Comparison of ENCODE assay signal across 8 mouse cellular contexts in genomic region chr11:94320969-94321930, GRCm38 (mm10). TPM values are rescaled to one million over a fixed set of nuclear protein-coding genes. Genes with fewer than 3 reads are reported as not detected.
DNase-seq lines count a peak whose midpoint lies in the region; ATAC-seq and TF ChIP-seq lines count a peak whose summit lies in the region.

No protein-coding gene starts in this region.

- peak overlapping the region; percentile 87 for H3K4me2 ChIP-seq in forebrain, embryonic 16.5 days (ENCODE audit: low read length)
- peak overlapping the region; percentile 76 for H3K4me2 ChIP-seq in limb, embryonic 14.5 days (replicated peaks; ENCODE audit: low read depth, low read length, severe bottlenecking)
- H3K4me2 ChIP-seq in midbrain, embryonic 16.5 days (ENCODE audit: low read length) = peak overlapping the region; percentile 68

- no peaks in the 10 kb centered on the region for H3K27me3 ChIP-seq in forebrain, embryonic 16.5 days (replicated peaks; ENCODE audit: control insufficient read depth, insufficient read depth, low read length)
- no peaks in the 10 kb centered on the region for H3K27me3 ChIP-seq in limb, embryonic 14.5 days (ENCODE audit: control insufficient read depth, insufficient read depth, low read length)
- no peaks in the 10 kb centered on the region for H3K27me3 ChIP-seq in midbrain, embryonic 16.5 days (ENCODE audit: control insufficient read depth, insufficient read depth, low read depth, low read length)

- H3K9ac ChIP-seq in forebrain, embryonic 16.5 days (replicated peaks; ENCODE audit: low read depth, low read length) = peak overlapping the region; percentile 100
- H3K9ac ChIP-seq in limb, embryonic 14.5 days (ENCODE audit: low read depth, low read length, severe bottlenecking) = peak overlapping the region; percentile 98
- peak overlapping the region; percentile 98 for H3K9ac ChIP-seq in midbrain, embryonic 16.5 days (ENCODE audit: low read depth, low read length)

- peak overlapping the region; percentile 96 for H3K4me3 ChIP-seq in bone marrow, adult 2 months (replicated peaks; ENCODE audit: control insufficient read depth, low read depth, low read length)
- H3K4me3 ChIP-seq in forebrain, embryonic 16.5 days (replicated peaks; ENCODE audit: low read length) = peak overlapping the region; percentile 99
- H3K4me3 ChIP-seq in limb, embryonic 14.5 days (replicated peaks; ENCODE audit: low read length) = peak overlapping the region; percentile 99
- H3K4me3 ChIP-seq in midbrain, embryonic 16.5 days (ENCODE audit: low read depth, low read length) = peak overlapping the region; percentile 92

- TF ChIP-seq CTCF in bone marrow, adult 2 months (IDR thresholded peaks at IDR 0.05; ENCODE audit: control insufficient read depth, insufficient read depth, low read length) = no peak

- DNase-seq in frontal cortex, postnatal 14 days (ENCODE audit: low spot score in 2 of 2) = no peak
- peak; percentile 87 for DNase-seq in 3134 (ENCODE audit: extremely low read depth, insufficient read length, low spot score)
- no peak for DNase-seq in limb, embryonic 14.5 days (ENCODE audit: low spot score)
- no peak for DNase-seq in ovary, adult 18-20 months (ENCODE audit: low spot score)

- no peaks in the 10 kb centered on the region for H3K9me3 ChIP-seq in forebrain, embryonic 16.5 days (ENCODE audit: control insufficient read depth, low read length)
- H3K9me3 ChIP-seq in limb, embryonic 14.5 days (ENCODE audit: control insufficient read depth, low read length) = no peaks in the 10 kb centered on the region
- no peaks in the 10 kb centered on the region for H3K9me3 ChIP-seq in midbrain, embryonic 16.5 days (replicated peaks; ENCODE audit: control insufficient read depth, low read length, poor library complexity, severe bottlenecking)

- 0 out of 2 replicates have a peak, but pooled peaks have one; percentile 8 for TF ChIP-seq POLR2A in bone marrow, adult 2 months (IDR thresholded peaks at IDR 0.05; ENCODE audit: borderline replicate concordance, control insufficient read depth, low read depth, low read length)
- no peak for TF ChIP-seq POLR2A in limb, embryonic 14.5 days (IDR thresholded peaks at IDR 0.05; ENCODE audit: borderline replicate concordance, extremely low read depth, insufficient read depth, insufficient read length)

- WGBS in bone marrow, adult 2 months = under 1% methylated on average over 67 of the region's 67 CpGs
- WGBS in forebrain, embryonic 16.5 days = under 1% methylated on average over 67 of the region's 67 CpGs
- WGBS in limb, embryonic 14.5 days = under 1% methylated on average over 57 of the region's 67 CpGs
- WGBS in midbrain, embryonic 16.5 days = under 1% methylated on average over 66 of the region's 67 CpGs

- H3K27ac ChIP-seq in bone marrow, adult 2 months (ENCODE audit: control insufficient read depth, insufficient read depth, low read depth, low read length, poor library complexity) = peak overlapping the region; percentile 99
- peak overlapping the region; percentile 98 for H3K27ac ChIP-seq in forebrain, embryonic 16.5 days (ENCODE audit: low read length)
- peak overlapping the region; percentile 97 for H3K27ac ChIP-seq in limb, embryonic 14.5 days (replicated peaks; ENCODE audit: low read depth, low read length)
- H3K27ac ChIP-seq in midbrain, embryonic 16.5 days (ENCODE audit: low read length) = peak overlapping the region; percentile 98

- no peaks in the 10 kb centered on the region for H3K36me3 ChIP-seq in forebrain, embryonic 16.5 days (ENCODE audit: control insufficient read depth, insufficient read depth)
- H3K36me3 ChIP-seq in limb, embryonic 14.5 days (ENCODE audit: control insufficient read depth, insufficient read depth, low read length) = no peaks in the 10 kb centered on the region
- no peaks in the 10 kb centered on the region for H3K36me3 ChIP-seq in midbrain, embryonic 16.5 days (ENCODE audit: control insufficient read depth, insufficient read depth, low read length)

- H3K4me1 ChIP-seq in bone marrow, adult 2 months (ENCODE audit: control insufficient read depth, insufficient read depth, low read length) = no peaks in the 10 kb centered on the region; the same call in 1 of the 2 replicates
- peaks cover 40% of the 10 kb centered on the region for H3K4me1 ChIP-seq in forebrain, embryonic 16.5 days (replicated peaks; ENCODE audit: control insufficient read depth, insufficient read depth, low read length)
- peaks cover 9% of the 10 kb centered on the region; the same call in 1 of the 2 replicates for H3K4me1 ChIP-seq in limb, embryonic 14.5 days (ENCODE audit: control insufficient read depth, insufficient read depth, low read length)
- H3K4me1 ChIP-seq in midbrain, embryonic 16.5 days (ENCODE audit: control insufficient read depth, insufficient read depth, low read length) = peaks cover 35% of the 10 kb centered on the region

- ATAC-seq in frontal cortex, adult (ENCODE audit: low TSS enrichment) = peak; percentile 51
- peak; percentile 62 for ATAC-seq in forebrain, embryonic 16.5 days
- peak; percentile 53 for ATAC-seq in limb, embryonic 14.5 days (ENCODE audit: low FRiP score, low read depth)
- ATAC-seq in midbrain, embryonic 16.5 days = peak; percentile 76

RNA-seq across cellular contexts. Expression of gene Luc7l3, which starts 0.5 kb away (rescaled TPM):
- 172 and 213 TPM in 2 replicates for polyA plus RNA-seq in bone marrow, adult 2 months (2011; ENCODE audit: insufficient read depth, insufficient read length, low replicate concordance, missing spikeins)
- polyA plus RNA-seq in forebrain, embryonic 16.5 days (2015; fragmentation: Nextera tagmentation; extraction: Ambion mirVana) = 152 and 163 TPM in 2 replicates
- polyA plus RNA-seq in limb, embryonic 14.5 days (2012; rRNA removed) = 94.1 and 138 TPM in 2 replicates
- polyA plus RNA-seq in limb, embryonic 14.5 days (2014; fragmentation: Nextera tagmentation; extraction: Ambion mirVana) = 96.9 and 104 TPM in 2 replicates
- polyA plus RNA-seq in midbrain, embryonic 16.5 days (2015; fragmentation: Nextera tagmentation; extraction: Ambion mirVana) = 142 and 159 TPM in 2 replicates

RNA-seq across cellular contexts. Expression of gene Ankrd40, which starts 6.6 kb away (rescaled TPM):
- 12.9 and 18.6 TPM in 2 replicates for polyA plus RNA-seq in bone marrow, adult 2 months (2011; ENCODE audit: insufficient read depth, insufficient read length, low replicate concordance, missing spikeins)
- 8.6 and 11.4 TPM in 2 replicates for polyA plus RNA-seq in forebrain, embryonic 16.5 days (2015; fragmentation: Nextera tagmentation; extraction: Ambion mirVana)
- 72.7 and 74.4 TPM in 2 replicates for polyA plus RNA-seq in limb, embryonic 14.5 days (2012; rRNA removed)
- 30.3 and 30.9 TPM in 2 replicates for polyA plus RNA-seq in limb, embryonic 14.5 days (2014; fragmentation: Nextera tagmentation; extraction: Ambion mirVana)
- polyA plus RNA-seq in midbrain, embryonic 16.5 days (2015; fragmentation: Nextera tagmentation; extraction: Ambion mirVana) = 8.5 and 10.2 TPM in 2 replicates

RNA-seq across cellular contexts. Expression of gene Gm21885, which starts 39.6 kb away (rescaled TPM):
- not detected in 2 replicates for polyA plus RNA-seq in bone marrow, adult 2 months (2011; ENCODE audit: insufficient read depth, insufficient read length, low replicate concordance, missing spikeins)
- 0.38 and 0.66 TPM in 2 replicates for polyA plus RNA-seq in forebrain, embryonic 16.5 days (2015; fragmentation: Nextera tagmentation; extraction: Ambion mirVana)
- polyA plus RNA-seq in limb, embryonic 14.5 days (2012; rRNA removed) = not detected in 2 replicates
- polyA plus RNA-seq in limb, embryonic 14.5 days (2014; fragmentation: Nextera tagmentation; extraction: Ambion mirVana) = 0.44 and 0.84 TPM in 2 replicates
- 0.95 TPM in 1 of 2 replicates, not detected in the other for polyA plus RNA-seq in midbrain, embryonic 16.5 days (2015; fragmentation: Nextera tagmentation; extraction: Ambion mirVana)
